Mouse (Mus musculus) liver, embryonic 14.5 days (tissue): ENCODE measurements around the gene Atp5d.

ENCODE experiments used
- CTCF ChIP-seq: IDR thresholded peaks from 2 replicates; pipeline ENCODE4 v1.5.1; 2016; ENCODE audit warnings: antibody characterized with exemption, low read depth, control low read depth
- EP300 ChIP-seq: IDR thresholded peaks from 2 replicates; pipeline ENCODE4 v1.6.1; 2016; ENCODE audit warnings: antibody characterized with exemption, low read depth

DNA sequence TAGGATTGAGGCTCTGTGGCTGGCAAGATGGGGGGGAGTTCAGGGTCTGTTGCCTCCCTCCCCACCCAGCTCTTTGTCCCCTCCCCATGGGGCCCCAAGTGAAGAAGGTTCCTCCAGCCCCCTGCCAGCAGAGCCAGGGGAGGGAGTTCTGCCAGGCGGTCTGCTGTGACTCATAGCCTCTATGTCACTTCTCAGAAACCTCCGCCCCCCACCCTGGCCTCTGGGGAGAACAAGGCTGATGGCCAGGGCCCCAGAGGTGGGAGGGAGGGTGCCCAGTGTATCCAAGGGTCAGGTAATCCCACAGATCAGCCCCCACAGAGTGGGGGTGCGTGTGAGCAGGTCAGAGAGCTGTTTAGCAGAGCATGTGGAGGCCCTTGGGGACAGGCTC lies 14.4 kb downstream of the Atp5d start:
- TF ChIP-seq CTCF (no peak), EP300 (no peak)
